14 mouse cellular contexts compared by ENCODE assay signal in the genomic region with DNA sequence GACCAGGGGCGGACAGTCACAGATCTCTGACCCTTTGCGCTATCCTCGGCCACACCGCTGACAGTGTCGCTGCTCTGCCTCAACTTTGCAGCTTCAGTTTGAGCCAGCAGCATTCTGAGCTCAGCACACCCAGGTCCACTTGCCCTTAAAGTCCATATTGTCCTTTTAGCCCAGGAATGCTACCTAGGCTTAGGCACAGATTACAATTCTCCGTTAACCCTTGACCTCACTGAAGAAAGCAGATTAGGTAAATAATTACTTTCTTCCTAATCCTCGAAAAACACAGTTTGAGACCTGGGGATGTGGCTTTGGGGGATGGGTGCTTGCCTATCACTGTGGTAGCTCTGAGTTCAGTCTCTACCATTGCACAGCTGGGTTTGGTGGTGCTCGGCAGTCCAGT. TPM values are rescaled to one million over a fixed set of nuclear protein-coding genes. Genes with fewer than 3 reads are reported as not detected.
DNase-seq lines count a peak whose midpoint lies in the region; ATAC-seq and TF ChIP-seq lines count a peak whose summit lies in the region.
"Had no signal": no experiment of that assay in that cellular context is flagged by ENCODE, and none has a peak within 500 bp of the region (broad histone marks: within the 10 kb centered on the region; RNA-seq: fewer than 3 reads in every experiment).

No protein-coding gene starts in this region.

- H3K4me3 ChIP-seq in liver, adult 2 months (ENCODE audit: insufficient read depth, low read depth, low read length): no peak overlapping the region
- no peak overlapping the region for H3K4me3 ChIP-seq in intestine, postnatal 0 days (ENCODE audit: low read depth, low read length)
- 0 out of 2 replicates have a peak overlapping the region, but pooled peaks have one; percentile 75 for H3K4me3 ChIP-seq in stomach, embryonic 16.5 days (replicated peaks; ENCODE audit: low read length)
- H3K4me3 ChIP-seq in midbrain, postnatal 0 days (ENCODE audit: low read depth, low read length): no peak overlapping the region

- no peak overlapping the region for H3K27ac ChIP-seq in liver, adult 2 months (replicated peaks; ENCODE audit: insufficient read depth, low read depth, low read length)
- H3K27ac ChIP-seq in intestine, postnatal 0 days (ENCODE audit: low read depth, low read length): no peak overlapping the region
- 0 out of 2 replicates have a peak overlapping the region, but pooled peaks have one; percentile 67 for H3K27ac ChIP-seq in stomach, embryonic 16.5 days (ENCODE audit: low read length)
- H3K27ac ChIP-seq in midbrain, postnatal 0 days (ENCODE audit: low read depth, low read length): no peak overlapping the region

- peaks cover 19% of the 10 kb centered on the region; the same call in 1 of the 2 replicates for H3K36me3 ChIP-seq in liver, adult 2 months (ENCODE audit: control insufficient read depth, insufficient read depth, low read length)
- H3K36me3 ChIP-seq in intestine, postnatal 0 days (ENCODE audit: control insufficient read depth, insufficient read depth): peaks cover 22% of the 10 kb centered on the region
- H3K36me3 ChIP-seq in stomach, embryonic 16.5 days (ENCODE audit: control insufficient read depth, insufficient read depth, low read length): no peaks in the 10 kb centered on the region; the same call in 1 of the 2 replicates
- peaks cover 5% of the 10 kb centered on the region; the same call in 1 of the 2 replicates for H3K36me3 ChIP-seq in midbrain, postnatal 0 days (ENCODE audit: insufficient read depth, low read length)

- no peak for ATAC-seq in intestine, postnatal 0 days
- no peak for ATAC-seq in stomach, embryonic 16.5 days (ENCODE audit: insufficient read depth, low FRiP score)
- no peak for ATAC-seq in midbrain, postnatal 0 days (ENCODE audit: low FRiP score)

- TF ChIP-seq POLR2A in liver, adult 2 months (IDR thresholded peaks at IDR 0.05; ENCODE audit: extremely low read depth, insufficient read depth, low read length): no peak

- DNase-seq in liver, adult 2 months (ENCODE audit: extremely low read depth, low read depth, low spot score): peak; percentile 68
- DNase-seq in liver: no peak
- DNase-seq in kidney, postnatal 36 days: peak; percentile 37 to 49
- no peak for DNase-seq in midbrain, postnatal 0 days (ENCODE audit: low spot score)
- DNase-seq in c-Kit-positive CD71-positive TER-119-positive erythroid progenitor cells, embryonic 14.5 days (ENCODE audit: low spot score): no peak
- DNase-seq: adrenal gland, adult 2 months; cerebellum, adult 9-10 months; heart, postnatal 36 days; thymus, postnatal 4 days had no signal

- H3K4me1 ChIP-seq in liver, adult 2 months (ENCODE audit: control insufficient read depth, insufficient read depth, low read length): peaks cover 5% of the 10 kb centered on the region
- no peaks in the 10 kb centered on the region for H3K4me1 ChIP-seq in intestine, postnatal 0 days (replicated peaks; ENCODE audit: control insufficient read depth, insufficient read depth, low read length)
- H3K4me1 ChIP-seq in stomach, embryonic 16.5 days (ENCODE audit: control insufficient read depth, insufficient read depth, low read length): peaks cover 14% of the 10 kb centered on the region; the same call in 1 of the 2 replicates
- no peaks in the 10 kb centered on the region for H3K4me1 ChIP-seq in midbrain, postnatal 0 days (ENCODE audit: insufficient read depth, low read length)

- H3K79me2 ChIP-seq in liver, adult 2 months (ENCODE audit: control insufficient read depth, insufficient read depth, low read length): peaks cover 17% of the 10 kb centered on the region; the same call in 1 of the 2 replicates

- no peak for TF ChIP-seq CTCF in liver, adult 2 months (IDR thresholded peaks at IDR 0.05; ENCODE audit: low read depth, low read length)
- TF ChIP-seq CTCF in intestine, postnatal 0 days (IDR thresholded peaks at IDR 0.05; ENCODE audit: low read depth): no peak
- no peak for TF ChIP-seq CTCF in midbrain, postnatal 0 days (IDR thresholded peaks at IDR 0.05)

- H3K9ac ChIP-seq in liver, adult 2 months (ENCODE audit: low read depth, low read length): no peak overlapping the region
- no peak overlapping the region for H3K9ac ChIP-seq in intestine, postnatal 0 days (ENCODE audit: low read depth, low read length)
- H3K9ac ChIP-seq in stomach, embryonic 16.5 days (ENCODE audit: low read length): no peak overlapping the region; the same call in 1 of the 2 replicates
- H3K9ac ChIP-seq in midbrain, postnatal 0 days (replicated peaks; ENCODE audit: low read length, poor library complexity, severe bottlenecking): no peak overlapping the region

- H3K9me3 ChIP-seq in intestine, postnatal 0 days (ENCODE audit: control insufficient read depth): no peaks in the 10 kb centered on the region
- no peaks in the 10 kb centered on the region for H3K9me3 ChIP-seq in stomach, embryonic 16.5 days (replicated peaks; ENCODE audit: control insufficient read depth, low read length)
- H3K9me3 ChIP-seq in midbrain, postnatal 0 days (ENCODE audit: low read length): no peaks in the 10 kb centered on the region
- H3K9me3 ChIP-seq: G1E; heart, embryonic 12.5 days had no signal

- peak overlapping the region; percentile 80 for H3K4me2 ChIP-seq in intestine, postnatal 0 days (replicated peaks; ENCODE audit: low read depth)
- H3K4me2 ChIP-seq in stomach, embryonic 16.5 days (ENCODE audit: low read depth, low read length): peak overlapping the region; percentile 70
- H3K4me2 ChIP-seq in midbrain, postnatal 0 days (ENCODE audit: low read depth, low read length, poor library complexity, severe bottlenecking): no peak overlapping the region

- no peaks in the 10 kb centered on the region for H3K27me3 ChIP-seq in liver, adult 2 months (ENCODE audit: control insufficient read depth, insufficient read depth, low read length)
- no peaks in the 10 kb centered on the region; the same call in 1 of the 2 replicates for H3K27me3 ChIP-seq in intestine, postnatal 0 days (replicated peaks; ENCODE audit: control insufficient read depth, insufficient read depth, low read length)
- no peaks in the 10 kb centered on the region for H3K27me3 ChIP-seq in stomach, embryonic 16.5 days (ENCODE audit: control insufficient read depth, insufficient read depth, low read length)
- H3K27me3 ChIP-seq in midbrain, postnatal 0 days (ENCODE audit: insufficient read depth, low read length): no peaks in the 10 kb centered on the region
- H3K27me3 ChIP-seq: heart, embryonic 12.5 days had no signal

- WGBS in liver, adult 2 months: 31% methylated on average over 8 of the region's 8 CpGs
- 77% methylated on average over 8 of the region's 8 CpGs for WGBS in intestine, postnatal 0 days
- WGBS in stomach, embryonic 16.5 days: 79% methylated on average over 8 of the region's 8 CpGs
- WGBS in midbrain, postnatal 0 days: 82% methylated on average over 8 of the region's 8 CpGs

RNA-seq across cellular contexts. Expression of gene Gcsh, which starts 2.1 kb away (rescaled TPM):
- 146 and 161 TPM in 2 replicates for total RNA-seq in liver, adult 2 months (2014; rRNA removed)
- polyA plus RNA-seq in liver, adult 2 months (2012; rRNA removed): 75.7 and 96.4 TPM in 2 replicates
- polyA plus RNA-seq in intestine, postnatal 0 days (2015; fragmentation: Nextera tagmentation; extraction: Ambion mirVana): 91.8 and 93.7 TPM in 2 replicates
- 118 and 130 TPM in 2 replicates for polyA plus RNA-seq in stomach, embryonic 16.5 days (2015; fragmentation: Nextera tagmentation; extraction: Ambion mirVana)
- total RNA-seq in midbrain, postnatal 0 days (2014; rRNA removed): 46.5 and 53.8 TPM in 2 replicates
- polyA plus RNA-seq in midbrain, postnatal 0 days (2015; fragmentation: Nextera tagmentation; extraction: Ambion mirVana): 93.9 and 106 TPM in 2 replicates

RNA-seq across cellular contexts. Expression of gene 1700030J22Rik, which starts 12.5 kb away (rescaled TPM):
- 0.13 and 0.18 TPM in 2 replicates for total RNA-seq in liver, adult 2 months (2014; rRNA removed)
- 0.15 and 0.20 TPM in 2 replicates for polyA plus RNA-seq in liver, adult 2 months (2012; rRNA removed)
- 0.34 and 0.46 TPM in 2 replicates for polyA plus RNA-seq in intestine, postnatal 0 days (2015; fragmentation: Nextera tagmentation; extraction: Ambion mirVana)
- 1.3 and 2.0 TPM in 2 replicates for polyA plus RNA-seq in stomach, embryonic 16.5 days (2015; fragmentation: Nextera tagmentation; extraction: Ambion mirVana)
- 6.1 and 11.0 TPM in 2 replicates for total RNA-seq in midbrain, postnatal 0 days (2014; rRNA removed)
- 7.8 and 8.4 TPM in 2 replicates for polyA plus RNA-seq in midbrain, postnatal 0 days (2015; fragmentation: Nextera tagmentation; extraction: Ambion mirVana)
- total RNA-seq: megakaryocyte progenitor cell, adult 5-6 weeks had no signal

RNA-seq across cellular contexts. Expression of gene Atmin, which starts 48.0 kb away (rescaled TPM):
- 2.9 and 3.7 TPM in 2 replicates for total RNA-seq in liver, adult 2 months (2014; rRNA removed)
- polyA plus RNA-seq in liver, adult 2 months (2012; rRNA removed): 3.9 and 4.1 TPM in 2 replicates
- polyA plus RNA-seq in intestine, postnatal 0 days (2015; fragmentation: Nextera tagmentation; extraction: Ambion mirVana): 5.5 and 6.2 TPM in 2 replicates
- 9.0 and 9.6 TPM in 2 replicates for polyA plus RNA-seq in stomach, embryonic 16.5 days (2015; fragmentation: Nextera tagmentation; extraction: Ambion mirVana)
- total RNA-seq in midbrain, postnatal 0 days (2014; rRNA removed): 45.3 and 47.1 TPM in 2 replicates
- polyA plus RNA-seq in midbrain, postnatal 0 days (2015; fragmentation: Nextera tagmentation; extraction: Ambion mirVana): 20.1 and 22.7 TPM in 2 replicates

Comparison
In these comparisons a context has a peak if more than half of its experiments do, and no peak if none do; other contexts are left out.
1. DNase-seq: peak in liver, adult 2 months (single experiment) and kidney, postnatal 36 days (2 of 2); none in liver (single experiment), midbrain, postnatal 0 days (single experiment) and c-Kit-positive CD71-positive TER-119-positive erythroid progenitor cells, embryonic 14.5 days (single experiment).